8 mouse cellular contexts compared by ENCODE assay signal in the genomic region with DNA sequence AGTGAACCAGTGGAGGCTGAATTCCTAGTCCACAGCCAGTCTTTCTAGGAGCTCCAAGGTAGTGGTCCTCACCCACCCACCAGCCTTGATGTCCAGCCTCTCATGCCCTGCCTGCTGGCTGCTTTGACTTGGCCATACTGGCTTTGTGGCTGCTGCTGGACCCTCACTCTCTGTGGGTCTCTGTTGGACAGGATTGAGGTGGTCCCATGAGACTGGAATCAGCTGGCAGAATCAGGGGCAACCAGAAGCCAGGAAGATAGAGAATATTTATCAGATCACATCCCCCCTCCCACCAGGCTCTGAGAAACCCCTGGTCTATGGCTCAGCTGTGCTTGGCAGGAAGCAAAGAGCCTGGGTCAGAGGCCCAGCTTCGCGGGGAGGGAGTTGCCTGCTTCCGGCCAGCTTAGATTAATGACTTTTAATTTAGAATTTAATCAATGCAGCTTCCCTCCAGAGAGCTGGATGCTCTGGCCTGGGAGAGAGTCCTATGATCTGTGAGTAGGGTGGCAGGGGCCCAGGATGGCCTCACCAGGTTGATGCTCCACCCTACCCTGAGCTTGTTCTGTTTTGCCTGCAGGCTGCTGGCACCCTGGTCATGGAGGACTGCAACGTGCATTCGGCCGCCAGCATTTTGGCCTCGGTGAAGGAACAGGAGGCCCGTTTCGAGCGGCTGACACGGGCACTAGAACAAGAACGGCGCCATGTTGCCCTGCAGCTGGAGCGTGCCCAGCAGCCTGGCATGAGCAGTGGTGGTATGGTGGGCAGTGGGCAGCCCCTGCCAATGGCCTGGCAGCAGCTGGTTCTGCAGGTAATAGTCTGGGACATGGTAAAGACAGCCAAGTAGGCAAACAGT. TPM values are rescaled to one million over a fixed set of nuclear protein-coding genes. Genes with fewer than 3 reads are reported as not detected.
DNase-seq lines count a peak whose midpoint lies in the region; ATAC-seq lines count a peak whose summit lies in the region.

No protein-coding gene starts in this region.

- H3K4me2 ChIP-seq in lung, embryonic 15.5 days, result no peak overlapping the region
- no peak overlapping the region for H3K4me2 ChIP-seq in kidney, embryonic 16.5 days (replicated peaks; ENCODE audit: low read depth, low read length)
- no peak overlapping the region; the same call in 1 of the 2 replicates for H3K4me2 ChIP-seq in neural tube, embryonic 12.5 days (replicated peaks)

- DNase-seq in cerebellum, adult 11-12 months, result peak; percentile 44
- no peak for DNase-seq in cerebellum, postnatal 36 days
- no peak for DNase-seq in lung, postnatal 25 days (ENCODE audit: low spot score)
- DNase-seq in left cerebral cortex, adult 11 months (ENCODE audit: low spot score), result no peak
- no peak for DNase-seq in frontal cortex, postnatal 36 days (ENCODE audit: low spot score in 2 of 2)

- peaks cover 36% of the 10 kb centered on the region for H3K4me1 ChIP-seq in lung, embryonic 15.5 days
- H3K4me1 ChIP-seq in kidney, embryonic 16.5 days (ENCODE audit: insufficient read depth, low read length), result peaks cover 53% of the 10 kb centered on the region
- peaks cover 49% of the 10 kb centered on the region for H3K4me1 ChIP-seq in neural tube, embryonic 12.5 days

- peak overlapping the region; percentile 60 for H3K27ac ChIP-seq in lung, embryonic 15.5 days
- H3K27ac ChIP-seq in kidney, embryonic 16.5 days (ENCODE audit: low read length), result peak overlapping the region; percentile 75
- peak overlapping the region; percentile 54 for H3K27ac ChIP-seq in neural tube, embryonic 12.5 days

- ATAC-seq in lung, embryonic 15.5 days (ENCODE audit: borderline replicate concordance, extremely low read depth, low FRiP score, low TSS enrichment), result no peak
- no peak for ATAC-seq in kidney, embryonic 16.5 days (ENCODE audit: low FRiP score, low TSS enrichment)
- ATAC-seq in neural tube, embryonic 12.5 days (ENCODE audit: low FRiP score, low read depth), result no peak

- H3K9me3 ChIP-seq in lung, embryonic 15.5 days, result no peaks in the 10 kb centered on the region
- no peaks in the 10 kb centered on the region for H3K9me3 ChIP-seq in kidney, embryonic 16.5 days (ENCODE audit: low read length)
- no peaks in the 10 kb centered on the region for H3K9me3 ChIP-seq in neural tube, embryonic 12.5 days

- H3K9ac ChIP-seq in lung, embryonic 15.5 days, result no peak overlapping the region
- H3K9ac ChIP-seq in kidney, embryonic 16.5 days (replicated peaks; ENCODE audit: low read length), result 0 out of 2 replicates have a peak overlapping the region, but pooled peaks have one; percentile 15
- H3K9ac ChIP-seq in neural tube, embryonic 12.5 days, result no peak overlapping the region

- WGBS in lung, embryonic 15.5 days, result 74% methylated on average over 14 of the region's 14 CpGs
- 67% methylated on average over 14 of the region's 14 CpGs for whole genome bisulfite sequencing in kidney, embryonic 16.5 days
- WGBS in neural tube, embryonic 12.5 days, result 73% methylated on average over 14 of the region's 14 CpGs

- no peaks in the 10 kb centered on the region for H3K36me3 ChIP-seq in lung, embryonic 15.5 days
- no peaks in the 10 kb centered on the region for H3K36me3 ChIP-seq in kidney, embryonic 16.5 days (ENCODE audit: insufficient read depth, low read length)
- H3K36me3 ChIP-seq in neural tube, embryonic 12.5 days, result no peaks in the 10 kb centered on the region

- H3K27me3 ChIP-seq in lung, embryonic 15.5 days, result no peaks in the 10 kb centered on the region
- H3K27me3 ChIP-seq in kidney, embryonic 16.5 days (ENCODE audit: insufficient read depth, low read length), result no peaks in the 10 kb centered on the region
- no peaks in the 10 kb centered on the region for H3K27me3 ChIP-seq in neural tube, embryonic 12.5 days (replicated peaks)

- H3K4me3 ChIP-seq in lung, embryonic 15.5 days, result no peak overlapping the region
- no peak overlapping the region for H3K4me3 ChIP-seq in kidney, embryonic 16.5 days (ENCODE audit: low read length)
- no peak overlapping the region for H3K4me3 ChIP-seq in neural tube, embryonic 12.5 days

RNA-seq across cellular contexts. Expression of a gene that starts 37.4 kb away (rescaled TPM):
- 22.7 and 23.4 TPM in 2 replicates for polyA plus RNA-seq in lung, embryonic 15.5 days (2015; fragmentation: Nextera tagmentation; extraction: Ambion mirVana)
- polyA plus RNA-seq in kidney, embryonic 16.5 days (2015; fragmentation: Nextera tagmentation; extraction: Ambion mirVana), result 33.7 and 35.2 TPM in 2 replicates
- 20.5 and 24.8 TPM in 2 replicates for polyA plus RNA-seq in neural tube, embryonic 12.5 days (2016; fragmentation: Nextera tagmentation; extraction: Ambion mirVana)

RNA-seq across cellular contexts. Expression of a gene that starts 37.8 kb away (rescaled TPM):
- 112 and 122 TPM in 2 replicates for polyA plus RNA-seq in lung, embryonic 15.5 days (2015; fragmentation: Nextera tagmentation; extraction: Ambion mirVana)
- polyA plus RNA-seq in kidney, embryonic 16.5 days (2015; fragmentation: Nextera tagmentation; extraction: Ambion mirVana), result 119 and 127 TPM in 2 replicates
- polyA plus RNA-seq in neural tube, embryonic 12.5 days (2016; fragmentation: Nextera tagmentation; extraction: Ambion mirVana), result 68.6 and 70.9 TPM in 2 replicates

RNA-seq across cellular contexts. Expression of a gene that starts 40.8 kb away (rescaled TPM):
- 29.7 and 35.5 TPM in 2 replicates for polyA plus RNA-seq in lung, embryonic 15.5 days (2015; fragmentation: Nextera tagmentation; extraction: Ambion mirVana)
- polyA plus RNA-seq in kidney, embryonic 16.5 days (2015; fragmentation: Nextera tagmentation; extraction: Ambion mirVana), result 31.0 and 31.2 TPM in 2 replicates
- polyA plus RNA-seq in neural tube, embryonic 12.5 days (2016; fragmentation: Nextera tagmentation; extraction: Ambion mirVana), result 114 and 118 TPM in 2 replicates

RNA-seq across cellular contexts. Expression of a gene that starts 40.9 kb away (rescaled TPM):
- 24.6 and 33.0 TPM in 2 replicates for polyA plus RNA-seq in lung, embryonic 15.5 days (2015; fragmentation: Nextera tagmentation; extraction: Ambion mirVana)
- polyA plus RNA-seq in kidney, embryonic 16.5 days (2015; fragmentation: Nextera tagmentation; extraction: Ambion mirVana), result 29.1 and 31.0 TPM in 2 replicates
- polyA plus RNA-seq in neural tube, embryonic 12.5 days (2016; fragmentation: Nextera tagmentation; extraction: Ambion mirVana), result 59.1 and 60.0 TPM in 2 replicates
